Mouse (Mus musculus) right cerebral cortex, adult 2 months (tissue): Measurements from ENCODE around the gene Gm7030.
"Not testable (repeated sequence)": the region's sequence is repeated elsewhere in the genome, so short reads cannot be mapped to it uniquely, and the experiment has no call there.

Experiments
- DNase-seq, 2 experiments: peaks; one replicate each; pipeline ENCODE4 v3.0.0; 2021 to 2022; ENCODE audit warnings: low spot score in 2 of 2

Gm7030 gene

GRCm38 (mm10) chr17:36135421-36136231, 6.4 kb upstream of the Gm7030 start:
- DNase-seq = not testable (repeated sequence)

- no peak for DNase-seq
These were observed 2.5 kb upstream of the Gm7030 start for GRCm38 (mm10) chr17:36131516-36132265.

DNA sequence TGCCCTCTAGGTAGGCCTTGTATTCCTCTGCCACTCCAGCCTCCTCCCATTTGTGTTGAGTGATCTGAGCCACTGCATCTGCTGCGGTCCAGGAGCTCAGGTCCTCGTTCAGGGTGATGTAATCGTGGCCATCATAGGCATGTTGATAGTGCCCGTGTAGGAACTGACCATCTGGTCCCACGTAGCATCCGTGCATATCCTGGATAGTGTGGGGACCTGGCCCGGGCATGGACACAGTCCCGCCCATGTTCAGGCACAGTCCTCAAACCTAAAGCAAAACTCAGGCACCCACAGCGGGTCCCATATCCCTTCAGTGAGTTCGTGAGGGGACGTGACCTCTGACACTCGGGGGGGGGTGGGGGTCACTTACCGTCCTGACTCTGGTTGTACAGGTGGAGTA, 700 bp downstream of the Gm7030 start:
- not testable (repeated sequence) for DNase-seq

DNA sequence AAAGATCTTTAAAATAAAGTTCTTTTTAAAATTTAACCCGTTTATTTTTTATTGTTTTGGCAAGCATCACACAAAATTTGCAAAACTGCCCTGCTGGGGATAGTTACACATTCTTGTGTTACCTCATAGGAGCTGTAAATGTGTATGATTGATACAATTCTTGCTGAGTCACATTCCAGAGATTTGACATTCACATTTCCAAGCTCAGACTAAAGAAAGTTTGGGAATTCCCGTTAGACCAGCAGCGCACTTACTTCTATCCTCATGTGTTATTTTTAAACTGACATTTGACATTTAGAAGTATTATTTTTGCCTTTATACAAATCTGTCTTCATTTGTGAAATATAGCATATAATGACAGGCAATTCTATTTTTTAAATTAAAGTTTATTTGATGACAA, 5.1 kb downstream of the Gm7030 start:
- DNase-seq = not testable (repeated sequence)

GRCm38 (mm10) chr17:36121352-36122020, 7.7 kb downstream of the Gm7030 start, which contains the start of gene Gm19684:
TSS of gene Gm19684 (plus strand) at chr17:36121678.
- not testable (repeated sequence) for DNase-seq

DNA sequence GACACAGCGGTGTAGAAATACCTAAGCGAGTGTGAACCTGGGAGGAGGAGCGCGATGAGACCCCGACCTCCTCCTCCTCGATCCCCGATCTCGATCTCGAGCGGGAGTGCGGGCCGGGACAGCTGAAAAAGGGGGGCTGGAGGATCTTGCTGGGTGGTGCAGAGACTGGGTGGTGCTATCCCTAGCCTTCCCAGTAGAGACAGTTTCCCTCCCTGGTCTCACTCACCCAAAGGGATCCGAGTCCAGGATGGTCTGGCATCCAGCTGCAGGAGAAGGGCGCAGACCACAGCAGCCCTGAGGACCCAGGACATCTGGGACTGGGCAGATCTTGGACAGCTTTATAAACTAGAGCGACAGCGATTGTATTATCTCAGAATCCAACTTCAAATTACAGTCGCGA, 8.4 kb downstream of the Gm7030 start:
- DNase-seq = not testable (repeated sequence)

- not testable (repeated sequence) for DNase-seq
These were observed 12.7 kb downstream of the Gm7030 start for GRCm38 (mm10) chr17:36116545-36116944.

DNA sequence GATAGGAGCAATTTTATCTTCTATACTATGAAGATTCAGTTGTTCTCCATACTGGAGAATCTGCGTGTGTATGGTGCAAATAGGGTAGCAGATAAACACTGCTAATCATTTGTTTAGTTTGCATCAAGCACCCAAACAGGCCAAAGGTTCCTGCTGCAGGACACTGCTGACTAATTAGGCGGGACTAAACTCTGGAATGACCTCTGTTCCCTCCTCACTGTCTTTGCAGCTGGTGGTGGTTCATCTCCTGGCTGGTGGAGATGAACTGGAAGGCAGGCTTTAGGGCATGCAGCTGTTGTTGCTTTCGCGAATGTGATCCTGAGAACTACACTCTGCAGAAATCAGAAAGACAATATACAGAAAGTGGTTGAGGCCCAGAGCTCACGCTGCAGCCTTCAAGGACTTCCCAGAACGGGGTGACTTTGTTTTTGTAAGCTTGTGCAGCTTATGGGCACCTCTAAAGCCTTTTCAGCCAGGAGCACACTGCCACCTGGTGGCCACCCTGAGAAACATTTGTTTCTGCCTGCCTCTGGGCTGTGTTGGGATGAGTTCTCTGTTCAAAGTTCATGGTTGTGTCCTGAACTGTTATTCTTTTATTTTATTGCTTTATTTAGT, 15.1 kb downstream of the Gm7030 start:
- DNase-seq = peak; percentile 7 to 35

DNA sequence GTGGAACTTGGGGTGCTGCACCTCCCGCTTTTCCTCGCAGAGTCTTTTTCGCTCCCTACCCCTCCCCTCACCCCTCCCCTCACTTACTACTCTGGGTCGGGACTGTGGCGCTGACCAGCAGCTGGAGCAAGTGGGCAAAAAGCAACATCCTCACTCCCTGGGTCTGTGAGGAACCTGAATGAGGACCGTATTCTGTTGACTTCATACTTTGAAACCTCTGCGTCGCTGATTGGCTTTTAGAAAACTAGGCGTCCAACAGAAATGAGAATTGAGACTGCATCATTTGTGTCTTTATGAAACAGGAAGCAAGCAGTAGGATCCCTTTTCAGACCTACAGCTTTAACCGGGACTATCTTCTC, 17.7 kb downstream of the Gm7030 start:
- peak; percentile 12 to 18 for DNase-seq

- DNase-seq = peak; percentile 22 to 52
These were observed 18.4 kb downstream of the Gm7030 start for GRCm38 (mm10) chr17:36110641-36111509.

DNA sequence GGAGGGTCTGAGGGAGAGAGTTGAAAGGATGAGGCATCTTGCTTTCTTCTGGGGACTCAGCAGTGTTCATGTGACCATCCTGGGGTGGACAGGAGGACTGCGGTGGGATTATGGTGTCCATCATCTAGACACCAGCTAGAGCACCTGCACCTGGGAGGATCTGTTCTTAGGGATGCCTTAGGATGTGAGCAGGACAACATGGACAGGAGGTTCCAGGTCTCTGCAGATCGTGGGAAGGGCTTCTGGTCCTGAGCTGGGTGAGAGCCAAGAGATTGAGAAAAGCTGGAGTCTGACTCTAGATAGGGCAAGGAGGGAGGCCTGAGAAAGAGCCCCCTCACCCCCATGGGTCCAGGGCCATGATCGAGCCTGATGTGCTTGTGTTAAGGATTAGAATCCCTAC, 19.1 kb downstream of the Gm7030 start:
- not testable (repeated sequence) for DNase-seq

DNA sequence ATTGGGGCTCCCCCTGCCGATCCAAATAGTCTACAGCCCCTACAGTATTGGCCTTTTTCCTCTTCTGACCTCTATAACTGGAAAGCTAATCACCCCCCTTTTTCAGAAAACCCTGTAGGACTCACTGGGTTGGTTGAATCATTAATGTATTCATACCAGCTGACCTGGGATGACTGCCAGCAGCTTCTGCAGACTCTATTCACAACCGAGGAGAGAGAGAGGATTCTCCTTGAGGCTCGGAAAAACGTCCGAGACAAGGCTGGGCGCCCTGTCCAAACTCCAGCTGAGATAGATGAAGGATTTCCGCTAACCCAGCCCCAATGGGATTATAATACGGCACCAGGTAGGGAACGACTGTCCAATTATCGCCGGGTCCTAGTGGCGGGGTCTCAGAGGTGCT, 27.1 kb downstream of the Gm7030 start:
- not testable (repeated sequence) for DNase-seq

DNA sequence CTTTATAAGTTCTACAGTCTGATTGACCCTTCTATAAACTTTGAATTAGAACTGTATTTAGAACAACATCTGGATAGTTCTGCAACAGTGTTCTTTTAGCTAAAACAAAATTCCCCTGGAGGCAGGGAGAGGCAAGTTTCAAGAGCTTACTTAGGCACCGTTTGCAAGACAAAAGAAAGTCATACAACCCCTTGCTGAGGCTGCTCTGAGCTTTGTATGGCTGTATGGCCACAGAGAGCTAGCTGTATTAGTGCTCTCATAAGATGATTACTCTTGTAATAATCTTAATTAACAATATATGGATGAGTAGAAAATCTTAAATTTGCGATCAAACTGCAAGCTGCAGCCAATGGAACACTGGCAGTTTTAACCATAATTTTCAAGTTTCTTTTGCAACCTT, 29.6 kb downstream of the Gm7030 start:
- DNase-seq = not testable (repeated sequence)

GRCm38 (mm10) chr17:36093936-36094335, 35.3 kb downstream of the Gm7030 start:
- no peak for DNase-seq

GRCm38 (mm10) chr17:36092520-36092919, 36.7 kb downstream of the Gm7030 start:
- DNase-seq = not testable (repeated sequence)

DNA sequence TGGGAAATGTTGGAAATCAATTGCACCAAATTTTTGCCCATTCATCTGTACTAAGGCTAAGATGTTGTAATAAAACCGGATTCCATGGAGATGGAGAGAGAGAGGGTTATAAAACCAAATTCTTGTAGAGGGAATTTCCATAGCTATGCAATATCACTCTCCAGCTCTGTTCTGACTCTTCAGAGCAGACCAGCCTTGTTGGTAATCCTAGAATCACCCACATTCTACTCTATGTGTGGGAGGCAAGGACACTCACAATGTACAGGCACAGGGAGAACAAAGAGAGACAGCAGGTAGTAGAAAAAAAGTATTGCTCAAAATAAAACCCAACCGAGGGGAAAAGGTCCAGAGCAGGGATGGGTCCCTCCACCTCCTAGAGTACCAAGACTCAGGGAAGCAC, 37.3 kb downstream of the Gm7030 start:
- not testable (repeated sequence) for DNase-seq

DNA sequence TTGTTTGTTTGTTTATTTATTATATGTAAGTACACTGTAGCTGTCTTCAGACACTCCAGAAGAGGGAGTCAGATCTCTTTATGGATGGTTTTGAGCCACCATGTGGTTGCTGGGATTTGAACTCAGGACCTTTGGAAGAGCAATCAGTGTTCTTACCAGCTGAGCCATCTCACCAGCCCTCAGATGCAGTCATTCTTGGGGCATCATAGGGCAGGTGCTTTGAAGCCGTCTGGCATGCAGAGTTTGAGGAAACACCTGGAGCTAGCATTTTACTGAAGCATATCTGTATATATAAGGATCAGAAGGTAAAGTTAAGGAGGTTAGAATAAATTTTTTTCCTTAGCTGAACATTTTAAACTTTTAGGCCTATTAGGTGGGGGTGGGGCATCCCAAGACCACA, 43.2 kb downstream of the Gm7030 start:
- not testable (repeated sequence) for DNase-seq

DNA sequence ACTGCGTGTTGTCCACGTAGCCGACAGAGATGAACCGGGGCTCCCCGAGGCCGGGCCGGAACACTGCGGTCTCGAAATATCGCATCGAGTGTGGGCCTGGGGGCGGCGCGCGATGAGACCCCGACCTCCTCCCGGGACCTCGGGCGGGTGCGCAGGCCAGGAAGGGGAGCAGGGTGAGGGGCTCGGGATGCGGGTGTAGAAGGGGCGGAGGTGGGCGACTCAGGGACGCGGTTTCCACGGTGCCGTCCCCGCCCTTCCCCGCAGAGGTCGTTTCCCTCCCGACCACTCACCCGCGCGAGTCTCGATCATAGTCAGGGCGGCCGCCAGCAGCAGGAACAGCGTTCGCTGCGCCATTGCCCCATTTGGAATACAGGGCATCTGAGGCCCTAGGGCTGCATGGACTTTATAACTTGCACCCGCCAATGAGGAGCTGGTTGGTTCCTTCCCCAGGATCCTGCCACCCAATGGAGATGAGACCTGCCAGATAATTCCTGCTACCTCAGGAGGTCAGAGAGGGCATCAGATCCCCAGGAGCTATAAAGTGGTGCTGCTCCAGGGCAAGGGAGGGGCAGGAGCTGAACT, 45.3 kb downstream of the Gm7030 start:
- DNase-seq = no peak

DNA sequence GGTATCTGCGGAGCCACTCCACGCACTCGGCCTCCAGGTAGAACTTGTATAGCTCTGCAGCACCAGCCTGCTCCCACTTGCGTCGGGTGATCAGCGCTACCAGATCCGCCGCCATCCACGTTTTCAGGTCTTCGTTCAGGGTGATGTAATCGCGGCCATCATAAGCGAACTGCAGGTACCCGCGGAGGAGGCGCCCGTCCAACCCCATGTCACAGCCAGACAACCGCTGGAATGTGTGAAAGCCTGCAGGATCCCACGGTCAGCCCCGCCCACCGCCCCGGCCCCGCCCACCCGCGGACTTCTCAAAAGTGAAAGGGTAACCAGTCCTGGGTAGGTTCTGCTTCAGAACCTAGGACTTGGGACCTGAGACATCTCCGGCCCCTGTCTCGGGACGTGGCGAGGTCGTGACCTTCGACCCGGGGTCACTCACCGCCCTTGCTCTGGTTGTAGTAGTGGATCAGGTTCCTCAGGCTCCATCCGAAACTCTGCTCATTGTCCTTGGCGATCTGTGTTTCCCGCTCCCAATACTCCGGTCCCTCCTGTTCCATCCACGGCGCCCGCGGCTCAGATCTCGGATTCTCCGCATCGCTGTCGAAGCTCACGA, 45.9 kb downstream of the Gm7030 start:
- peak in 1 of 2 experiments; percentile 18 for DNase-seq
